Mouse (Mus musculus): ENCODE measurements around the gene Rhot1. TPM values are rescaled to one million over a fixed set of nuclear protein-coding genes. Genes with fewer than 3 reads are reported as not detected.

The Rhot1 gene
- total RNA-seq, 2 experiments from 2014 or later: 68.9 to 86.2 TPM

Other genes with a start within 250 kb of the Rhot1 start
- gene Utp6, start 246.6 kb upstream of the Rhot1 start, total RNA-seq (2021): 10 to 100 TPM; 39.8 to 41.7 TPM
- gene Suz12, start 215.9 kb upstream of the Rhot1 start, total RNA-seq (2021): 10 to 100 TPM; 44.1 to 56.8 TPM
- gene Crlf3, start 128.0 kb upstream of the Rhot1 start, total RNA-seq (2021): 10 to 100 TPM; 15.6 to 15.8 TPM
- gene Atad5, start 119.6 kb upstream of the Rhot1 start, total RNA-seq (2021): 1 to 10 TPM; 2.2 to 2.3 TPM
- gene Tefm, start 66.8 kb upstream of the Rhot1 start, total RNA-seq (2021): 10 to 100 TPM; 11.0 to 19.0 TPM
- gene Adap2, start 54.9 kb upstream of the Rhot1 start, total RNA-seq (2021): 10 to 100 TPM in 1 of 2 experiments, 1 to 10 TPM in 1; 9.6 to 10.3 TPM
- gene Rnf135, start 25.2 kb upstream of the Rhot1 start, total RNA-seq (2021): 10 to 100 TPM in 1 of 2 experiments, 1 to 10 TPM in 1; 6.9 to 13.3 TPM
- gene Rhbdl3, start 91.9 kb downstream of the Rhot1 start, total RNA-seq (2021): 1 to 10 TPM; 3.0 to 3.3 TPM
- gene 5730455P16Rik, start 169.0 kb downstream of the Rhot1 start, total RNA-seq (2021): 10 to 100 TPM; 12.7 to 20.5 TPM
- gene Zfp207, start 174.3 kb downstream of the Rhot1 start, total RNA-seq (2021): 100 to 1,000 TPM; 122 to 136 TPM
- 100 to 1,000 TPM; 159 to 167 TPM for gene Psmd11, start 219.6 kb downstream of the Rhot1 start, total RNA-seq (2021)

Measured in adrenal gland, postnatal 36 days (tissue).